Mouse (Mus musculus): ENCODE measurements around the gene Snx9. TPM values are rescaled to one million over a fixed set of nuclear protein-coding genes. Genes with fewer than 3 reads are reported as not detected.

Gene Snx9
- total and polyA plus RNA-seq, 3 experiments = 12.9 to 22.8 TPM; not detected in 1

- no peak overlapping the region for H3K9ac ChIP-seq (ENCODE audit: control insufficient read depth, low read depth, low read length, poor library complexity, severe bottlenecking)
- no peak overlapping the region for H3K27ac ChIP-seq (ENCODE audit: control insufficient read depth, low read depth, low read length)
- no peaks in the 10 kb centered on the region for H3K9me3 ChIP-seq (replicated peaks; ENCODE audit: insufficient read depth, low read length)
- no peaks in the 10 kb centered on the region for H3K27me3 ChIP-seq (ENCODE audit: control insufficient read depth in 1 of 2, insufficient read depth in 2 of 2, low read length in 2 of 2)
- TF ChIP-seq KAT2A (conservative IDR thresholded peaks at IDR 0.05; ENCODE audit: low read depth, low read length) (no peak), MYB (IDR thresholded peaks at IDR 0.05; ENCODE audit: low read depth, low read length) (no peak), ZC3H11A (IDR thresholded peaks at IDR 0.05; ENCODE audit: low read depth, low read length) (no peak), POLR2AphosphoS2 (IDR thresholded peaks at IDR 0.05; ENCODE audit: low read length) (no peak)
- no peaks in the 10 kb centered on the region for H3K4me1 ChIP-seq (ENCODE audit: control insufficient read depth in 1 of 2, insufficient read depth in 2 of 2, low read length in 2 of 2)
- DNase-seq (ENCODE audit: low read depth, low spot score) = no peak
- peaks cover 0 to 1% of the 10 kb centered on the region in 2 experiments; a peak in 1 of 4 replicates for H3K36me3 ChIP-seq (ENCODE audit: control insufficient read depth in 1 of 2, insufficient read depth in 2 of 2, low read length in 2 of 2)
- H3K79me2 ChIP-seq (ENCODE audit: control insufficient read depth, insufficient read depth, low read length, poor library complexity) = no peaks in the 10 kb centered on the region
- H3K4me3 ChIP-seq (ENCODE audit: control insufficient read depth in 1 of 2, insufficient read depth in 1 of 2, low read depth in 2 of 2, low read length in 2 of 2) = no peak overlapping the region
Measured at GRCm38 (mm10) chr17:5926710-5927109, 85.6 kb downstream of the Snx9 start.

- no peaks in the 10 kb centered on the region for H3K27me3 ChIP-seq (ENCODE audit: control insufficient read depth in 1 of 2, insufficient read depth in 2 of 2, low read length in 2 of 2)
- no peak for TF ChIP-seq POLR2AphosphoS5 (IDR thresholded peaks at IDR 0.05; ENCODE audit: borderline replicate concordance, low read depth, low read length)
- peak; percentile 65; the same call in 1 of the 2 replicates for TF ChIP-seq ZKSCAN1 (IDR thresholded peaks at IDR 0.05; ENCODE audit: low read depth, low read length)
- TF ChIP-seq SMC3 (IDR thresholded peaks at IDR 0.05; ENCODE audit: low read depth, low read length) = no peak
- no peak for TF ChIP-seq POLR2A (IDR thresholded peaks at IDR 0.05; ENCODE audit: control insufficient read depth in 1 of 2, insufficient read depth in 1 of 2, low read depth in 1 of 2, low read length in 2 of 2, poor library complexity in 1 of 2)
- no peak for TF ChIP-seq ZMIZ1 (IDR thresholded peaks at IDR 0.05; ENCODE audit: low read depth, low read length)
- TF ChIP-seq ETS1 (IDR thresholded peaks at IDR 0.05; ENCODE audit: low read depth, low read length) = no peak
- no peak for TF ChIP-seq MYC (IDR thresholded peaks at IDR 0.05; ENCODE audit: low read depth, low read length)
- no peak for TF ChIP-seq E2F4 (IDR thresholded peaks at IDR 0.05; ENCODE audit: borderline replicate concordance, low read depth, low read length)
- no peaks in the 10 kb centered on the region for H3K4me1 ChIP-seq (ENCODE audit: control insufficient read depth in 1 of 2, insufficient read depth in 2 of 2, low read length in 2 of 2)
- H3K27ac ChIP-seq (ENCODE audit: control insufficient read depth, low read depth, low read length) = peak overlapping the region; percentile 11; the same call in 1 of the 2 replicates
- no peaks in the 10 kb centered on the region for H3K79me2 ChIP-seq (ENCODE audit: control insufficient read depth, insufficient read depth, low read length, poor library complexity)
- no peak overlapping the region for H3K4me3 ChIP-seq (ENCODE audit: control insufficient read depth in 1 of 2, insufficient read depth in 1 of 2, low read depth in 2 of 2, low read length in 2 of 2)
- peaks cover 0 to 1% of the 10 kb centered on the region in 2 experiments; a peak in 1 of 4 replicates for H3K36me3 ChIP-seq (ENCODE audit: control insufficient read depth in 1 of 2, insufficient read depth in 2 of 2, low read length in 2 of 2)
- no peaks in the 10 kb centered on the region for H3K9me3 ChIP-seq (replicated peaks; ENCODE audit: insufficient read depth, low read length)
- peak; percentile 57 for DNase-seq (ENCODE audit: low read depth, low spot score)
- no peak overlapping the region for H3K9ac ChIP-seq (ENCODE audit: control insufficient read depth, low read depth, low read length, poor library complexity, severe bottlenecking)
Measured at GRCm38 (mm10) chr17:5929031-5929430, 87.9 kb downstream of the Snx9 start.

GRCm38 (mm10) chr17:5932161-5932560 lies 91.0 kb downstream of the Snx9 start:
- TF ChIP-seq CTCF (IDR thresholded peaks at IDR 0.05 in 2 of 3, conservative IDR thresholded peaks at IDR 0.05 in 1 of 3; ENCODE audit: control insufficient read depth in 1 of 3, insufficient read depth in 1 of 3, low read depth in 2 of 3, low read length in 3 of 3, poor library complexity in 1 of 3, severe bottlenecking in 1 of 3) (no peak), TBP (IDR thresholded peaks at IDR 0.05; ENCODE audit: low read depth, low read length) (no peak), EP300 (IDR thresholded peaks at IDR 0.05; ENCODE audit: low read depth in 1 of 2, low read length in 2 of 2) (no peak), POLR2AphosphoS5 (IDR thresholded peaks at IDR 0.05; ENCODE audit: borderline replicate concordance, low read depth, low read length) (no peak), MAZ (IDR thresholded peaks at IDR 0.05; ENCODE audit: low read depth, low read length) (no peak), ZMIZ1 (IDR thresholded peaks at IDR 0.05; ENCODE audit: low read depth, low read length) (no peak), POLR2A (IDR thresholded peaks at IDR 0.05; ENCODE audit: control insufficient read depth in 1 of 2, insufficient read depth in 1 of 2, low read depth in 1 of 2, low read length in 2 of 2, poor library complexity in 1 of 2) (no peak), E2F4 (IDR thresholded peaks at IDR 0.05; ENCODE audit: borderline replicate concordance, low read depth, low read length) (no peak), SIN3A (IDR thresholded peaks at IDR 0.05; ENCODE audit: low read length) (no peak), NELFE (IDR thresholded peaks at IDR 0.05; ENCODE audit: low read depth, low read length) (no peak), CHD2 (IDR thresholded peaks at IDR 0.05; ENCODE audit: low read length) (no peak), MAX (IDR thresholded peaks at IDR 0.05; ENCODE audit: low read length) (no peak), MXI1 (IDR thresholded peaks at IDR 0.05; ENCODE audit: low read depth, low read length) (no peak), JUND (IDR thresholded peaks at IDR 0.05; ENCODE audit: low read depth, low read length) (no peak)
- Histone ChIP-seq H3K9ac (ENCODE audit: control insufficient read depth, low read depth, low read length, poor library complexity, severe bottlenecking) (no peak overlapping the region), H3K27ac (ENCODE audit: control insufficient read depth, low read depth, low read length) (no peak overlapping the region), H3K27me3 (ENCODE audit: control insufficient read depth in 1 of 2, insufficient read depth in 2 of 2, low read length in 2 of 2) (no peaks in the 10 kb centered on the region), H3K4me3 (ENCODE audit: control insufficient read depth in 1 of 2, insufficient read depth in 1 of 2, low read depth in 2 of 2, low read length in 2 of 2) (no peak overlapping the region), H3K9me3 (replicated peaks; ENCODE audit: insufficient read depth, low read length) (no peaks in the 10 kb centered on the region), H3K79me2 (ENCODE audit: control insufficient read depth, insufficient read depth, low read length, poor library complexity) (no peaks in the 10 kb centered on the region), H3K36me3 (ENCODE audit: control insufficient read depth in 1 of 2, insufficient read depth in 2 of 2, low read length in 2 of 2) (no peaks in the 10 kb centered on the region; a peak in 1 of 4 replicates), H3K4me1 (ENCODE audit: control insufficient read depth in 1 of 2, insufficient read depth in 2 of 2, low read length in 2 of 2) (peaks cover 0 to 8% of the 10 kb centered on the region in 2 experiments; a peak in 2 of 4 replicates)
- DNase-seq (ENCODE audit: low read depth, low spot score) = no peak
